Mouse (Mus musculus): ENCODE measurements around the gene Lalba. TPM values are rescaled to one million over a fixed set of nuclear protein-coding genes. Genes with fewer than 3 reads are reported as not detected.
"Not testable (repeated sequence)": the region's sequence is repeated elsewhere in the genome, so short reads cannot be mapped to it uniquely, and the experiment has no call there.

Lalba gene
- polyA plus RNA-seq, 1 experiment from 2014 or later = not detected

DNA sequence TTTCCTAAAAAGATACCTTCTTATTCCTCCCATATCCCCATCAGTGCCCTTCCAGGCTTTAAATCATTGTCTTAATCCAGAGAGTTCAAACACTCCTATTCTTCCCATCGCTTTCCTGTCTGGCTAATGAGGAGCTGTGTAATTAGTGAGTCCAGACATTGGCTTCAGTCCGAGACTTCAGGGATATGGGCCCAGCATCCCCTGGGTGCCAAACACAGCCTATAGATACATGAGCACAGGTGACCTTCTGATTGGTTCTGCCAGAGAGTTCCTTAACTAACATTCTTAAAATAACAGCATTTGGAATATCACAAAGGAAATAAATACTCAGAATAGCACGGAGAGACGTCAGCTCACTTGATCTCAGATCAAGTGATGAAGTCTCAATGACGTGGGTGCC lies 51.6 kb downstream of the Lalba start, which contains the start of gene Olfr282:
Gene Olfr282 (plus strand): TSS at position 301 of the 400 bp plus-strand sequence.
- H3K4me1 ChIP-seq; H3K36me3 ChIP-seq; H3K9ac ChIP-seq; H3K4me3 ChIP-seq (replicated peaks); H3K27ac ChIP-seq (replicated peaks); H3K4me2 ChIP-seq (replicated peaks); H3K9me3 ChIP-seq (replicated peaks); H3K27me3 ChIP-seq; ATAC-seq (ENCODE audit: insufficient number of reproducible peaks, low FRiP score, low TSS enrichment, low read depth): not testable (repeated sequence)
- WGBS = 77% methylated on average over 5 of the region's 5 CpGs

Small RNAs within 50 kb of the gene (microRNA-seq; reads per million reads assigned to microRNA genes)
- gene Mir1291 (ENCODE audit: borderline number of aligned reads) = not detected

Other genes with a start within 250 kb of the Lalba start
- 0.09 TPM in 1 of 2 replicates, not detected in the other for gene Olfr286, start 248.3 kb downstream of the Lalba start, polyA plus RNA-seq (2015; fragmentation: Nextera tagmentation; extraction: Ambion mirVana)
- gene H1fnt, start 225.4 kb downstream of the Lalba start, polyA plus RNA-seq (2015; fragmentation: Nextera tagmentation; extraction: Ambion mirVana) = not detected in 2 replicates
- 0.75 and 0.83 TPM in 2 replicates for gene Zfp641, start 186.6 kb downstream of the Lalba start, polyA plus RNA-seq (2015; fragmentation: Nextera tagmentation; extraction: Ambion mirVana)
- gene Olfr285, start 165.4 kb downstream of the Lalba start, polyA plus RNA-seq (2015; fragmentation: Nextera tagmentation; extraction: Ambion mirVana) = not detected in 2 replicates
- 0.67 and 0.87 TPM in 2 replicates for gene Olfr284, start 141.7 kb downstream of the Lalba start, polyA plus RNA-seq (2015; fragmentation: Nextera tagmentation; extraction: Ambion mirVana)
- 0.19 TPM in 1 of 2 replicates, not detected in the other for gene Olfr283, start 101.8 kb downstream of the Lalba start, polyA plus RNA-seq (2015; fragmentation: Nextera tagmentation; extraction: Ambion mirVana)
- gene Olfr282, start 51.5 kb downstream of the Lalba start, polyA plus RNA-seq (2015; fragmentation: Nextera tagmentation; extraction: Ambion mirVana) = 0.51 TPM in 1 of 2 replicates, not detected in the other
- gene Olfr281, start 30.1 kb downstream of the Lalba start, polyA plus RNA-seq (2015; fragmentation: Nextera tagmentation; extraction: Ambion mirVana) = 0.07 TPM in 1 of 2 replicates, not detected in the other
- not detected in 2 replicates for gene OR5BS1P, start 12.8 kb downstream of the Lalba start, polyA plus RNA-seq (2015; fragmentation: Nextera tagmentation; extraction: Ambion mirVana)
- 0.03 TPM in 1 of 2 replicates, not detected in the other for gene Olfr279, start 9.7 kb upstream of the Lalba start, polyA plus RNA-seq (2015; fragmentation: Nextera tagmentation; extraction: Ambion mirVana)
- gene Kansl2, start 51.5 kb upstream of the Lalba start, polyA plus RNA-seq (2015; fragmentation: Nextera tagmentation; extraction: Ambion mirVana) = 99.6 and 101 TPM in 2 replicates
- gene Ccnt1, start 88.2 kb upstream of the Lalba start, polyA plus RNA-seq (2015; fragmentation: Nextera tagmentation; extraction: Ambion mirVana) = 54.7 and 57.5 TPM in 2 replicates
- 0.43 TPM in 1 of 2 replicates, not detected in the other for gene 4930415O20Rik, start 88.3 kb upstream of the Lalba start, polyA plus RNA-seq (2015; fragmentation: Nextera tagmentation; extraction: Ambion mirVana)
- gene Adcy6, start 127.4 kb upstream of the Lalba start, polyA plus RNA-seq (2015; fragmentation: Nextera tagmentation; extraction: Ambion mirVana) = 18.1 and 19.6 TPM in 2 replicates
- gene Cacnb3, start 148.1 kb upstream of the Lalba start, polyA plus RNA-seq (2015; fragmentation: Nextera tagmentation; extraction: Ambion mirVana) = 45.7 and 48.2 TPM in 2 replicates
- gene Ddx23, start 180.2 kb upstream of the Lalba start, polyA plus RNA-seq (2015; fragmentation: Nextera tagmentation; extraction: Ambion mirVana) = 25.1 and 27.9 TPM in 2 replicates
- 0.60 and 1.1 TPM in 2 replicates for gene Rnd1, start 194.7 kb upstream of the Lalba start, polyA plus RNA-seq (2015; fragmentation: Nextera tagmentation; extraction: Ambion mirVana)
- gene Ccdc65, start 225.5 kb upstream of the Lalba start, polyA plus RNA-seq (2015; fragmentation: Nextera tagmentation; extraction: Ambion mirVana) = 5.3 and 8.4 TPM in 2 replicates
- 82.8 and 87.4 TPM in 2 replicates for gene Fkbp11, start 245.5 kb upstream of the Lalba start, polyA plus RNA-seq (2015; fragmentation: Nextera tagmentation; extraction: Ambion mirVana)

Measured in embryonic facial prominence, embryonic 15.5 days (tissue).